Mouse (Mus musculus) adrenal gland, adult (tissue): Measurements from ENCODE around the gene Shd.
"Not testable (repeated sequence)": the region's sequence is repeated elsewhere in the genome, so short reads cannot be mapped to it uniquely, and the experiment has no call there.

ENCODE experiments used
- DNase-seq, 2 experiments: peaks; one replicate each; pipeline ENCODE4 v3.0.0; 2022 to 2023; ENCODE audit warnings: low spot score in 1 of 2; ENCODE audit not compliant: inconsistent age in 2 of 2

The Shd gene

GRCm38 (mm10) chr17:55969966-55970891 is at the start of gene Shd:
TSS of gene Shd (plus strand) at chr17:55970467.
- peak; percentile 29 to 65 for DNase-seq

GRCm38 (mm10) chr17:55931553-55932502 is 38.4 kb upstream of the Shd start:
- peak; percentile 69 to 85 for DNase-seq

GRCm38 (mm10) chr17:55932635-55933034 is 37.6 kb upstream of the Shd start:
- no peak for DNase-seq

- no peak for DNase-seq
These were observed 37.1 kb upstream of the Shd start for GRCm38 (mm10) chr17:55933191-55933590.

DNA sequence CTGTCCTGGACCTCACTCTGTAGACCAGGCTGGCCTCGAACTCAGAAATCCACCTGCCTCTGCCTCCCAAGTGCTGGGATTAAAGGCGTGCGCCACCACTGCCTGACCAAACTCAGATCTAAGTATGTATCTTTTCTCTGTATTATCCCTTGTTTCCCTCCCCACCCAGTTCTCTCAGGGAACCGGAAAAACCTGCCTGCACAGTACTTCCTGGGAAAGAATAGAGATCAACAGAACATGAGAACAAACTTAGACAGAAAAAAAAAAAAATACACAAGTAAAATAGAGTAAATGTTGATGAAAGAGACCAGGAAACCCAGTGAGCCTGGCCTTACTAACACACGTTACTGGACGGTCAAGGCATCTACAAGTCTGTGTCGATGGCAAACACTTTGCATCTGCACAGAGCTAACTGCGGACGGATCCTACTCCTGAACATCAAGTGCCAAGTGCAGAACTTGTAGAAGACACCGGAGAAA is 25.8 kb upstream of the Shd start:
- not testable (repeated sequence) for DNase-seq

GRCm38 (mm10) chr17:55944866-55945682 is 25.2 kb upstream of the Shd start:
- DNase-seq, result peak; percentile 94 to 98

DNA sequence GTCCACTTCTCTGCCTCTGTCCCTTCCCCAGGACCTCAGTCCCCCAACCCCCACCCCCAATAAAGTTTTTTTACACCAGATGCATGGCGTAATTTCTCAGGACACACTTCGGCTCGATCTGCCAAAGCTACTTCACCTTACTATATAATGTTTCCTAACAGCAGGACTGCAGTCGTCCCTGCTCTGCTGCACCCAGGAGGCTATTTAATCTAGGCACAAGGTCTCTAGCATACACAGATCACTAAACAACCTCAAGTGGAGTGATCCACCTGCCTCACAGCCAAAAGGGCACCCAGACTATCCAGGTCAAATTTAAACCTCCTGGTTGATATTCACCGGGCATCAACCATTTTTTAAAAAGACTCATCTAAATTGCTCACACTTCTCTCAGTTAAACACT is 24.6 kb upstream of the Shd start:
- peak; percentile 23 to 68 for DNase-seq

- DNase-seq, result no peak
These were observed 21.6 kb upstream of the Shd start for GRCm38 (mm10) chr17:55948647-55949046.

DNA sequence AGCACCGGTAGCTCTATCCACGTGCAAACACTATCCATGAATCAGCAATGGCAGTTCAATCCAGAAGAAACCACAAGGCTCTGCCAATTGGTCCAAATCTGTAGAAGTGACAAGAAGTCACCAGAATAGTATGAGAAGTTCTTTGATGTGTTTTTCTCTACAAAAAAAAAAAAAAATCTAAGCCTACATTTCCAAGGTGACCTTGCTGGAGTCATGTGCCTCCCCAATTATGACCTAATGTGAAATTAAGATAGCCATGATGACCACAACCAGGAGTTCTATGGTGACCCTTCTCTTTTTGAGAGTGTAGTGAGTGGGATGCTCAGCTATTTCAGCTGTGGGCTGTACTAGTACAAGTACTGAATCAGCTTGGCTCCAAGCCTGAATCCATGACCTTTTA is 20.9 kb upstream of the Shd start, which contains the start of gene Zfp119b:
Gene Zfp119b (minus strand): TSS at position 101 of the 400 bp plus-strand sequence.
- peak in 1 of 2 experiments; percentile 67 for DNase-seq

- DNase-seq, result no peak
These were observed 19.7 kb upstream of the Shd start for GRCm38 (mm10) chr17:55950601-55951000.

DNA sequence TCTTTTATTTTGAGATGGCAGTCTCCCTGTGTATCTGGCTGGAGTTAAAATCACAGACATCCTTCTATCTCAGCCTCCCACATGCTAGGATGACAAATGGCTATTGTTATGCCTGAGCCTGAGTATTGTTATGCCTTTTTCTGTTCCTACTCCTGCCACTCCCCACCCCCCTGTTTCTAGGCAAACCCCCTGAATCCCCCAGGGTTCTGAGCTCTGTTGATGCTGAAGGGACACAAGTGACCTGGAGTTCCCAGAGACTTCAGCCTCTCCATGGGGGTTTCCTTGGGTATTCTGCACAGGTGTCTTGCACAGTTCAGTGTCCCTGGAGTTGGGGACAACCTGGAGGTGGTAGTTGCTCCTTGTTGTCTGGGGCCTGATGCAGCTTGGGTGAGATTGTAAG is 18.2 kb upstream of the Shd start:
- no peak for DNase-seq

- DNase-seq, result peak in 1 of 2 experiments; percentile 42
These were observed 17.7 kb upstream of the Shd start, which contains the start of gene Ebi3 for GRCm38 (mm10) chr17:55952447-55953027. TSS of gene Ebi3 (plus strand) at chr17:55952640.

DNA sequence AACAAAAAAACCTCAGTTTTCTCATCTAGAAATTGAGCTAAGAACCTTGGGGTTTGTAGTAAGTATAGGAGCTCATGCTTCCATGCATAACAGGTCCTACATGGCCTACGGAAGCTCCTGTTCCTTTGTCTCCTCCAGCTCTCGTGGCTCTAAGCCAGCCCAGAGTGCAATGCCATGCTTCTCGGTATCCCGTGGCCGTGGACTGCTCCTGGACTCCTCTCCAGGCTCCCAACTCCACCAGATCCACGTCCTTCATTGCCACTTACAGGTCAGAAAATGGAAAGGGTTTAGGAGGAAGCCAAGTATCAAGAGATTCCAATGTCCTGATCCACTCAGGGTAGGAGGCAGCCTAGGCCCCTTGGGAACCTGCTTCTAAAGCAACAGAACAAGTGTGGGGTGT is 16.5 kb upstream of the Shd start:
- DNase-seq, result no peak

- DNase-seq, result no peak
These were observed 16.0 kb upstream of the Shd start for GRCm38 (mm10) chr17:55954229-55954628.

GRCm38 (mm10) chr17:55956129-55956528 is 14.1 kb upstream of the Shd start:
- DNase-seq, result peak in 1 of 2 experiments; percentile 71

- peak in 1 of 2 experiments; percentile 48 for DNase-seq
These were observed 13.7 kb upstream of the Shd start for GRCm38 (mm10) chr17:55956591-55956990.

DNA sequence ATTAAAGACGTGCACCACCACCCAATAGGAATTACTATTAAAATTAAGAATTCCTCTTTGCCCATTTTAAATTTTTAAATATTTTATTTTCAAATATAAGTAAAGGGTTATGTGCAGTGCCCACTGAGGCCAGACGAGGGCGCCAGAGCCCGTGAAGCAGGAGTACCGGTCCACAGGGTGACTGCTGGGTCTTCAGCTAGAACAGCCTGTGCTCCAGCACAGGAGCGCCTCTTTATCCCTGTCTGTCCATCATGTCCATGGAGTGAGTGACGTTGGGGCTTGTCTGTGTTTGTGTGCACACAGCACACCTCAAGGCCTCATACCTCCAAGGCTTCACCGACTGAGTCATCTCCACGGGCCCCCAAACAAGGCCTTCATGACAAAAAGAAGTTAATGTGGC is 13.1 kb upstream of the Shd start:
- peak; percentile 79 to 89 for DNase-seq

GRCm38 (mm10) chr17:55957726-55958583 is 12.3 kb upstream of the Shd start:
- DNase-seq, result peak; percentile 35 to 56

DNA sequence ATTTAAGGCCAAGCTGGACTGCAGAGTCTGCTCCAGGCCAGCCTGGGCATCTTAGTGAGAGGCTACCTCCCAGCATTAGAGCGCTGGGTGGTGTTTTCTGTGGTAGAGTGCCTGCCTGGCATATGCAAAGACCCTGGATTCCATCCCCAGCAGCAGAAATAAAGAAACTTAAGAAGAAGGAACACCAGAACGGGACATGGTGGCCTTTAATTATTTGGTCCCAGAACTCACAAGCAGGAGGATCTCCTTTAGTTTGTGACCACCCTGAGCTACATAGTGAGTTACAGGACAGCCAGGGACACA is 11.7 kb upstream of the Shd start:
- no peak for DNase-seq
